Mouse (Mus musculus) MEL (cell line): ENCODE measurements around the gene Krtdap.

ENCODE experiments used
- EP300 ChIP-seq, 2 experiments: IDR thresholded peaks; 2 replicates each; pipeline ENCODE4 v1.6.1; 2011; ENCODE audit warnings: improper control_type of control experiment in 2 of 2, low read length in 2 of 2, low read depth in 1 of 2, mild to moderate bottlenecking in 1 of 2
- NELFE ChIP-seq: IDR thresholded peaks from 2 replicates; pipeline ENCODE4 v1.6.1; 2011; ENCODE audit warnings: low read depth, low read length, improper control_type of control experiment
- TCF12 ChIP-seq: IDR thresholded peaks from 2 replicates; pipeline ENCODE4 v1.6.1; 2014; ENCODE audit warnings: low read depth, mild to moderate bottlenecking, inconsistent platforms, low read length, improper control_type of control experiment, moderate library complexity
- ZNF384 ChIP-seq: IDR thresholded peaks from 2 replicates; pipeline ENCODE4 v1.6.1; 2012; ENCODE audit warnings: low read depth, mild to moderate bottlenecking, inconsistent platforms, low read length, improper control_type of control experiment

DNA sequence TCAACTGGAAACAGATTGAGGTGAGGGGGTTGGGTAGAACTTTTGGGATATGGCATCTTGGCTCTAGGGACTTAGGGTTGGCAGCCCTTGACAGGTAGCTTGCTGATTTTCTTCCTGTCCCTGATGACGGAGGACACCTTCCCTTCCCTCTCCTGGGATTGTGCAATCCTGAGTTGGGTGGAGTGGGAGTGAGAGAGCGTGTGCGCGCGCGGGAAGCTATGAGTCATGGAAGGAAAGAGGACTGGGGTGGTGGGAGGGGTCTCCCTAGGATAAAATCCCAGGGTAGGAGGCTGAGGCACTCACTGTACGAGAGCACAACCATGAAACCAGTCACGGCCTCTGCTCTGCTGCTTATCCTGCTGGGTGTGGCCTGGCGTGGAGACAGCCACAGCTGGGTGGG, 11.6 kb upstream of the Krtdap start:
- TF ChIP-seq EP300 (IDR thresholded peaks at IDR 0.05; ENCODE audit: low read depth in 1 of 2, low read length in 2 of 2): no peak
- no peak for TF ChIP-seq NELFE
- TF ChIP-seq ZNF384: no peak
- TF ChIP-seq TCF12: no peak
